Mouse (Mus musculus): ENCODE measurements around the gene Hs6st3. TPM values are rescaled to one million over a fixed set of nuclear protein-coding genes. Genes with fewer than 3 reads are reported as not detected.

Hs6st3 gene
- polyA plus RNA-seq, 2 experiments = 0.02 TPM; not detected in 1

GRCm38 (mm10) chr14:119656936-119657335, 518.8 kb downstream of the Hs6st3 start:
- no peak overlapping the region for H3K4me3 ChIP-seq (ENCODE audit: insufficient read depth in 1 of 2, low read depth in 2 of 2, low read length in 2 of 2)
- ATAC-seq (ENCODE audit: insufficient read depth) (no peak), DNase-seq (ENCODE audit: low read depth in 3 of 3, low spot score in 3 of 3) (no peak)
- no peaks in the 10 kb centered on the region for H3K4me1 ChIP-seq (replicated peaks; ENCODE audit: control insufficient read depth in 2 of 2, insufficient read depth in 2 of 2, low read length in 1 of 2)
- TF ChIP-seq CTCF (IDR thresholded peaks at IDR 0.05; ENCODE audit: low read depth) (no peak), EP300 (IDR thresholded peaks at IDR 0.05; ENCODE audit: low read depth) (no peak)
- H3K36me3 ChIP-seq (replicated peaks; ENCODE audit: control insufficient read depth, insufficient read depth, low read depth) = no peaks in the 10 kb centered on the region
- H3K9ac ChIP-seq (replicated peaks) = no peak overlapping the region
- 48% methylated on average over 2 of the region's 2 CpGs for WGBS (ENCODE audit: insufficient replicate concordance)
- H3K27me3 ChIP-seq (ENCODE audit: control insufficient read depth, insufficient read depth, low read length) = no peaks in the 10 kb centered on the region
- no peak overlapping the region for H3K4me2 ChIP-seq (ENCODE audit: low read depth)
- H3K9me3 ChIP-seq (ENCODE audit: control insufficient read depth, low read length) = no peaks in the 10 kb centered on the region
- no peak overlapping the region for H3K27ac ChIP-seq

- Histone ChIP-seq H3K9me3 (ENCODE audit: control insufficient read depth, low read length) (no peaks in the 10 kb centered on the region), H3K27ac (no peak overlapping the region), H3K4me2 (ENCODE audit: low read depth) (no peak overlapping the region), H3K9ac (replicated peaks) (no peak overlapping the region), H3K36me3 (replicated peaks; ENCODE audit: control insufficient read depth, insufficient read depth, low read depth) (no peaks in the 10 kb centered on the region), H3K4me1 (replicated peaks; ENCODE audit: control insufficient read depth in 2 of 2, insufficient read depth in 2 of 2, low read length in 1 of 2) (no peaks in the 10 kb centered on the region), H3K4me3 (ENCODE audit: insufficient read depth in 1 of 2, low read depth in 2 of 2, low read length in 2 of 2) (no peak overlapping the region), H3K27me3 (ENCODE audit: control insufficient read depth, insufficient read depth, low read length) (no peaks in the 10 kb centered on the region)
- DNase-seq (ENCODE audit: low read depth in 3 of 3, low spot score in 3 of 3) (no peak), ATAC-seq (ENCODE audit: insufficient read depth) (no peak)
- 76% methylated on average over 5 of the region's 5 CpGs for WGBS (ENCODE audit: insufficient replicate concordance)
- TF ChIP-seq EP300 (IDR thresholded peaks at IDR 0.05; ENCODE audit: low read depth) (no peak), CTCF (IDR thresholded peaks at IDR 0.05; ENCODE audit: low read depth) (no peak)
Measured at GRCm38 (mm10) chr14:119665741-119666141, 527.6 kb downstream of the Hs6st3 start.

GRCm38 (mm10) chr14:119667421-119667820, 529.3 kb downstream of the Hs6st3 start:
- H3K4me3 ChIP-seq (ENCODE audit: insufficient read depth in 1 of 2, low read depth in 2 of 2, low read length in 2 of 2) = no peak overlapping the region
- TF ChIP-seq CTCF (IDR thresholded peaks at IDR 0.05; ENCODE audit: low read depth) (no peak), EP300 (IDR thresholded peaks at IDR 0.05; ENCODE audit: low read depth) (no peak)

GRCm38 (mm10) chr14:119670836-119671587, 532.9 kb downstream of the Hs6st3 start:
- 68% methylated on average over 16 of the region's 16 CpGs for WGBS (ENCODE audit: insufficient replicate concordance)
- no peak overlapping the region for H3K27ac ChIP-seq
- H3K4me3 ChIP-seq (ENCODE audit: insufficient read depth in 1 of 2, low read depth in 2 of 2, low read length in 2 of 2) = no peak overlapping the region
- no peaks in the 10 kb centered on the region for H3K4me1 ChIP-seq (replicated peaks; ENCODE audit: control insufficient read depth in 2 of 2, insufficient read depth in 2 of 2, low read length in 1 of 2)
- H3K9me3 ChIP-seq (ENCODE audit: control insufficient read depth, low read length) = no peaks in the 10 kb centered on the region
- no peaks in the 10 kb centered on the region for H3K36me3 ChIP-seq (replicated peaks; ENCODE audit: control insufficient read depth, insufficient read depth, low read depth)
- no peak for DNase-seq (ENCODE audit: low read depth in 3 of 3, low spot score in 3 of 3)
- H3K9ac ChIP-seq (replicated peaks) = no peak overlapping the region
- no peak for ATAC-seq (ENCODE audit: insufficient read depth)
- no peaks in the 10 kb centered on the region for H3K27me3 ChIP-seq (ENCODE audit: control insufficient read depth, insufficient read depth, low read length)
- no peak overlapping the region for H3K4me2 ChIP-seq (ENCODE audit: low read depth)
- no peak for TF ChIP-seq CTCF (IDR thresholded peaks at IDR 0.05; ENCODE audit: low read depth)
- TF ChIP-seq EP300 (IDR thresholded peaks at IDR 0.05; ENCODE audit: low read depth) = no peak

More at GRCm38 (mm10) chr14:119667421-119667820, 529.3 kb downstream of the Hs6st3 start:
- no peaks in the 10 kb centered on the region for H3K36me3 ChIP-seq (replicated peaks; ENCODE audit: control insufficient read depth, insufficient read depth, low read depth)
- H3K9me3 ChIP-seq (ENCODE audit: control insufficient read depth, low read length) = no peaks in the 10 kb centered on the region
- H3K4me2 ChIP-seq (ENCODE audit: low read depth) = no peak overlapping the region
- no peak overlapping the region for H3K9ac ChIP-seq (replicated peaks)
- no peak for DNase-seq (ENCODE audit: low read depth in 3 of 3, low spot score in 3 of 3)
- H3K4me1 ChIP-seq (replicated peaks; ENCODE audit: control insufficient read depth in 2 of 2, insufficient read depth in 2 of 2, low read length in 1 of 2) = no peaks in the 10 kb centered on the region
- no peak overlapping the region for H3K27ac ChIP-seq
- no peak for ATAC-seq (ENCODE audit: insufficient read depth)
- 44% methylated on average over 1 of the region's 1 CpGs for WGBS (ENCODE audit: insufficient replicate concordance)
- no peaks in the 10 kb centered on the region for H3K27me3 ChIP-seq (ENCODE audit: control insufficient read depth, insufficient read depth, low read length)

GRCm38 (mm10) chr14:119678574-119678973, 540.4 kb downstream of the Hs6st3 start:
- H3K9me3 ChIP-seq (ENCODE audit: control insufficient read depth, low read length) = no peaks in the 10 kb centered on the region

More at GRCm38 (mm10) chr14:119678574-119678973, 540.4 kb downstream of the Hs6st3 start:
- no peak overlapping the region for H3K4me3 ChIP-seq (ENCODE audit: insufficient read depth in 1 of 2, low read depth in 2 of 2, low read length in 2 of 2)
- no peaks in the 10 kb centered on the region for H3K4me1 ChIP-seq (replicated peaks; ENCODE audit: control insufficient read depth in 2 of 2, insufficient read depth in 2 of 2, low read length in 1 of 2)
- H3K36me3 ChIP-seq (replicated peaks; ENCODE audit: control insufficient read depth, insufficient read depth, low read depth) = no peaks in the 10 kb centered on the region
- H3K27me3 ChIP-seq (ENCODE audit: control insufficient read depth, insufficient read depth, low read length) = no peaks in the 10 kb centered on the region
- no peak for DNase-seq (ENCODE audit: low read depth in 3 of 3, low spot score in 3 of 3)
- H3K9ac ChIP-seq (replicated peaks) = no peak overlapping the region
- TF ChIP-seq EP300 (IDR thresholded peaks at IDR 0.05; ENCODE audit: low read depth) (no peak), CTCF (IDR thresholded peaks at IDR 0.05; ENCODE audit: low read depth) (no peak)
- ATAC-seq (ENCODE audit: insufficient read depth) = no peak
- H3K4me2 ChIP-seq (ENCODE audit: low read depth) = no peak overlapping the region
- no peak overlapping the region for H3K27ac ChIP-seq
- WGBS (ENCODE audit: insufficient replicate concordance) = 65% methylated on average over 11 of the region's 11 CpGs

Data from liver, embryonic 14.5 days (tissue).